Mouse (Mus musculus): ENCODE data around the gene Ankrd35. TPM values are rescaled to one million over a fixed set of nuclear protein-coding genes. Genes with fewer than 3 reads are reported as not detected.

Gene Ankrd35
- polyA plus RNA-seq, 1 experiment from 2014 or later: 1.8 TPM

DNA sequence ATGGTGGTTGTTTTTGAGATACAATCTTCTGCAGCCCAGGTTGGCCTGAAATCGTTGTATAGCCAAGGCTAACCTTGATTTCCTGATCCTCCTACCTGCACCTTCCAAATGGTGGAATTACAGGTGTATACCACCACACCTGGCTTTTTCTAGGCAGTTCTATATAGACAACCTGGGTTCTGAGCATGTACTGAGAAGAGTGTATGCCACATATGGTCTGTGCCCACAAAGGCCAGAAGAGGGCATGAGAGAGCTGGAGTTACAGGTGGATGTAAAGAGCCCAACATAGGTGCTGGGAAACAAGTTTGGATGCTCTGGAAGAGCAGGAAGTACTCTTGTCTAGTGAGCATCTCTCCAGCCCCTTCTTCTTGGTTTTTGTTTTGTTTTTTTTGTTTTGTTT lies 2.6 kb upstream of the Ankrd35 start:
- Histone ChIP-seq H3K9ac (no peak overlapping the region), H3K27me3 (ENCODE audit: control insufficient read depth, insufficient read depth, low read length) (peaks cover 9% of the 10 kb centered on the region; the same call in 1 of the 2 replicates), H3K4me3 (replicated peaks; ENCODE audit: low read length) (no peak overlapping the region), H3K27ac (no peak overlapping the region), H3K4me1 (replicated peaks; ENCODE audit: control insufficient read depth, insufficient read depth, low read length) (peaks cover 10% of the 10 kb centered on the region; the same call in 1 of the 2 replicates), H3K36me3 (replicated peaks; ENCODE audit: control insufficient read depth, insufficient read depth) (no peaks in the 10 kb centered on the region), H3K4me2 (replicated peaks) (no peak overlapping the region), H3K9me3 (ENCODE audit: control insufficient read depth, low read length) (no peaks in the 10 kb centered on the region)
- WGBS: 52% methylated on average over 1 of the region's 1 CpGs
- DNase-seq (ENCODE audit: low spot score) (no peak), ATAC-seq (ENCODE audit: low FRiP score) (no peak)

DNA sequence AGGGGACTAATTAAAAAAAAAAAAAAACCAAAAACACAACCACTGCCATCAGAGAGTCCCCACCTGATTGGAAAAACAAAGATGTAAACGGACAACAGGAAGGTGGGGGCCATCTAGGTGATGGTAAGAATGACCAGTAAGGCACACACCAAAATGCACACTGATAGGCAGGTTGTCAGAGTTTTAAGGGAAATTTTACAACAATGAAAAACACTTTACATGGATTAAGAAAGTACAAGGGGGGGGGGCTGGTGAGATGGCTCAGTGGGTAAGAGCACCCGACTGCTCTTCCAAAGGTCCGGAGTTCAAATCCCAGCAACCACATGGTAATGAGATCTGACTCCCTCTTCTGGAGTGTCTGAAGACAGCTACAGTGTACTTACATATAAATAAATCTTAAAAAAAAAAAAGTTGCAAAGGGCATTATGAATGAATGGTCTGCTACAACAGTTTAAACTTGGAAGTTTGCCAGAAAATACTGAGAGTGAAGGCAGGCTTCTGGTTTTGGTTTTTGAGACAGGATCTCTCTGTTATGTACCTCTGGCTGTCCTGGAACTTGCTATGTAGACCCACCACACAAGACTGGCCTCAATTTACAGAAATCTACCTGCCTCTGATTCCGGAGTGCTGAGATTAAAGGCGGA lies 1.4 kb upstream of the Ankrd35 start:
- H3K9me3 ChIP-seq (ENCODE audit: control insufficient read depth, low read length): no peaks in the 10 kb centered on the region
- no peak overlapping the region for H3K4me3 ChIP-seq (replicated peaks; ENCODE audit: low read length)
- peaks cover 3% of the 10 kb centered on the region; the same call in 1 of the 2 replicates for H3K4me1 ChIP-seq (replicated peaks; ENCODE audit: control insufficient read depth, insufficient read depth, low read length)
- H3K9ac ChIP-seq: no peak overlapping the region
- H3K27ac ChIP-seq: no peak overlapping the region
- DNase-seq (ENCODE audit: low spot score): no peak
- H3K4me2 ChIP-seq (replicated peaks): no peak overlapping the region
- ATAC-seq (ENCODE audit: low FRiP score): no peak
- H3K36me3 ChIP-seq (replicated peaks; ENCODE audit: control insufficient read depth, insufficient read depth): no peaks in the 10 kb centered on the region
- 97% methylated on average over 5 of the region's 5 CpGs for WGBS
- H3K27me3 ChIP-seq (ENCODE audit: control insufficient read depth, insufficient read depth, low read length): peaks cover 9% of the 10 kb centered on the region; the same call in 1 of the 2 replicates

DNA sequence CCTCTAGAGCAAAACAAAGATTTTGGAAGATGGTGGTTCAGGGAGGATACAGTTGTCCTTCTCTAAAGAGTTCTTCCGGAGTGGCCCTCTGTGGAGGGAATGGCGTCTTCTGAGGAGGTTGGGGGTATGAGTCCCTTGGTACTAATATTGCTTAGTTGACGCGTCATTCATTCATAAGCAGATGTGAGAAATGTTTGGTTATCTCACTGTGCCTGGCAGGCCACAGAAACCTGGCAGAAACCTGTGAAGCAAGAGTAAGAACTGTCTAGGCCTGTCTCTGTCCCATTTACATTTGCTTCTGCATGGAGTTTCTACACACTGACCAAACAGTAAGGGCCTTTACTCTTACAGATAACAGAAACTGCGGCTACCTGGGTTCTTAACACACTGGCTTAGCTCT lies 1.6 kb downstream of the Ankrd35 start:
- Histone ChIP-seq H3K27me3 (ENCODE audit: control insufficient read depth, insufficient read depth, low read length) (peaks cover 9% of the 10 kb centered on the region; the same call in 1 of the 2 replicates), H3K9me3 (ENCODE audit: control insufficient read depth, low read length) (no peaks in the 10 kb centered on the region), H3K4me1 (replicated peaks; ENCODE audit: control insufficient read depth, insufficient read depth, low read length) (no peaks in the 10 kb centered on the region; the same call in 1 of the 2 replicates), H3K9ac (no peak overlapping the region), H3K4me2 (replicated peaks) (no peak overlapping the region), H3K36me3 (replicated peaks; ENCODE audit: control insufficient read depth, insufficient read depth) (no peaks in the 10 kb centered on the region), H3K27ac (no peak overlapping the region), H3K4me3 (replicated peaks; ENCODE audit: low read length) (no peak overlapping the region)
- ATAC-seq (ENCODE audit: low FRiP score): no peak
- no peak for DNase-seq (ENCODE audit: low spot score)
- WGBS: 93% methylated on average over 5 of the region's 5 CpGs

DNA sequence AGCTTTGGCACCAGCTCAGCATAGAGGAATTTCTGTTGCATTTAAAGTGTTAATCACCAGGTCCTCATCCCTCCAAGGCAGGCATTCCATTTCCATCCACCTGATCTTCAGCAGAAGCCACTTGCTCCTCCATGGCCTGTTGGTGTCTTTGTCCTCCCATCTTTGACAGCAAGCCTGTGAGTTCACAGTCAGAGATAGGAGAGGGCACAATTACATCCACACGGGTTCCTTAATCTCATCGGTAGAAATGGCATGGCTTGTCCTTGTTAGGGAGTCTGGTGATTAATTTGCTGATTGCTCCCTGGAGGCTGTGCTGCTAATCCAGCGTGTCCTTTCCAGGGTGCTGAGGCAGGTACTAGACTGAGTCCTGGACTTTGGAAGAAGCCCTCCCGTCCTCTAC lies 3.6 kb downstream of the Ankrd35 start:
- Histone ChIP-seq H3K9me3 (ENCODE audit: control insufficient read depth, low read length) (no peaks in the 10 kb centered on the region), H3K36me3 (replicated peaks; ENCODE audit: control insufficient read depth, insufficient read depth) (no peaks in the 10 kb centered on the region), H3K9ac (no peak overlapping the region), H3K4me1 (replicated peaks; ENCODE audit: control insufficient read depth, insufficient read depth, low read length) (no peaks in the 10 kb centered on the region; the same call in 1 of the 2 replicates), H3K27ac (no peak overlapping the region), H3K4me3 (replicated peaks; ENCODE audit: low read length) (no peak overlapping the region), H3K27me3 (ENCODE audit: control insufficient read depth, insufficient read depth, low read length) (peaks cover 9% of the 10 kb centered on the region; the same call in 1 of the 2 replicates), H3K4me2 (replicated peaks) (no peak overlapping the region)
- no peak for DNase-seq (ENCODE audit: low spot score)
- ATAC-seq (ENCODE audit: low FRiP score): no peak
- WGBS: 69% methylated on average over 4 of the region's 4 CpGs

DNA sequence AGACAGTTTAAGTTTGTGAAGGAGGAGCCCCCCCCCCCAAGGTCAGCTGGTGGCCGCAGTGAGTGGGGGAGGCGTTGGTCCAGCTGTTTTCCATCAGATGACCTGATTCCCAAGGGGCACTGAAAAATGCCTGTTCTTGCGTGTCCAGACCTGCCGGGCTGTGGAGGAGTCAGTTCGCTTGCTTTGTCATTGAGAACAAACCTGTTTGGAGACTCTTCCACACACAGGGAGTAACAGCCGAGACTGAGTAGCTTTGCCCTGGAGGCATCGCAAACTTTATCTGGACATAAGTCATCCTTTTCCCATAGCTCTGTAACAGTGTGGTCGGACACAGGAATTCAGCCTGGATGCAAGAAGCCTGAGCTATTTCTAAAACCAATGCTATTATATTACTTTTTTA lies 4.5 kb downstream of the Ankrd35 start:
- Histone ChIP-seq H3K9ac (no peak overlapping the region), H3K36me3 (replicated peaks; ENCODE audit: control insufficient read depth, insufficient read depth) (no peaks in the 10 kb centered on the region), H3K9me3 (ENCODE audit: control insufficient read depth, low read length) (no peaks in the 10 kb centered on the region), H3K4me3 (replicated peaks; ENCODE audit: low read length) (no peak overlapping the region), H3K4me2 (replicated peaks) (no peak overlapping the region), H3K27me3 (ENCODE audit: control insufficient read depth, insufficient read depth, low read length) (peaks cover 9% of the 10 kb centered on the region; the same call in 1 of the 2 replicates), H3K27ac (no peak overlapping the region), H3K4me1 (replicated peaks; ENCODE audit: control insufficient read depth, insufficient read depth, low read length) (no peaks in the 10 kb centered on the region; the same call in 1 of the 2 replicates)
- ATAC-seq (ENCODE audit: low FRiP score): no peak
- DNase-seq (ENCODE audit: low spot score): no peak
- WGBS: 64% methylated on average over 8 of the region's 8 CpGs

DNA sequence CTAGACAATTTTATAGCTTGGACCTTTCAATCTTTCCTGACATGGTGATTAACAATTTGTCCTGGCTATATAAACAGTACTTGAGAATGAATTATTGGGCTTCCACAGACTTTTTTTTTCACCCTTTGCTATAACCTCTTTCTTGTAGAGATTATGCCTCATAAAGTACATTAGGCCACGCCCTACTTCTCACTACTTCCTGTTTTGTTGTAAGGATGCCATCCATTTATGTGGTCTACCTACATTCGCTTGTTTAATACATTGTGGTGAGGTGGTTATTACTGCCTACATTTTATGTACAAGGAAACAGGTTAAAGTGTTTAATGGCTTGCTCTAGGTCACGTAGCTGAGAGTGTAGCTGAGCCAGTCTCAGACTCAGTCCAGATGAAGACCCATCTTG lies 5.2 kb downstream of the Ankrd35 start:
- DNase-seq (ENCODE audit: low spot score) (no peak), ATAC-seq (ENCODE audit: low FRiP score) (no peak)
- H3K36me3 ChIP-seq (replicated peaks; ENCODE audit: control insufficient read depth, insufficient read depth): no peaks in the 10 kb centered on the region
- H3K4me3 ChIP-seq (replicated peaks; ENCODE audit: low read length): no peak overlapping the region
- H3K27me3 ChIP-seq (ENCODE audit: control insufficient read depth, insufficient read depth, low read length): peaks cover 9% of the 10 kb centered on the region; the same call in 1 of the 2 replicates
- WGBS: 83% methylated on average over 3 of the region's 3 CpGs
- H3K27ac ChIP-seq: no peak overlapping the region
- no peaks in the 10 kb centered on the region; the same call in 1 of the 2 replicates for H3K4me1 ChIP-seq (replicated peaks; ENCODE audit: control insufficient read depth, insufficient read depth, low read length)
- no peak overlapping the region for H3K4me2 ChIP-seq (replicated peaks)
- no peaks in the 10 kb centered on the region for H3K9me3 ChIP-seq (ENCODE audit: control insufficient read depth, low read length)
- no peak overlapping the region for H3K9ac ChIP-seq

- Histone ChIP-seq H3K9me3 (ENCODE audit: control insufficient read depth, low read length) (no peaks in the 10 kb centered on the region), H3K9ac (no peak overlapping the region), H3K4me2 (replicated peaks) (no peak overlapping the region), H3K27me3 (ENCODE audit: control insufficient read depth, insufficient read depth, low read length) (peaks cover 4% of the 10 kb centered on the region; the same call in 1 of the 2 replicates), H3K27ac (no peak overlapping the region), H3K36me3 (replicated peaks; ENCODE audit: control insufficient read depth, insufficient read depth) (no peaks in the 10 kb centered on the region), H3K4me3 (replicated peaks; ENCODE audit: low read length) (no peak overlapping the region), H3K4me1 (replicated peaks; ENCODE audit: control insufficient read depth, insufficient read depth, low read length) (no peaks in the 10 kb centered on the region)
- DNase-seq (ENCODE audit: low spot score) (no peak), ATAC-seq (ENCODE audit: low FRiP score) (no peak)
- 28% methylated on average over 3 of the region's 3 CpGs for WGBS
Observed at GRCm38 (mm10) chr3:96675690-96676089, 5.8 kb downstream of the Ankrd35 start.

DNA sequence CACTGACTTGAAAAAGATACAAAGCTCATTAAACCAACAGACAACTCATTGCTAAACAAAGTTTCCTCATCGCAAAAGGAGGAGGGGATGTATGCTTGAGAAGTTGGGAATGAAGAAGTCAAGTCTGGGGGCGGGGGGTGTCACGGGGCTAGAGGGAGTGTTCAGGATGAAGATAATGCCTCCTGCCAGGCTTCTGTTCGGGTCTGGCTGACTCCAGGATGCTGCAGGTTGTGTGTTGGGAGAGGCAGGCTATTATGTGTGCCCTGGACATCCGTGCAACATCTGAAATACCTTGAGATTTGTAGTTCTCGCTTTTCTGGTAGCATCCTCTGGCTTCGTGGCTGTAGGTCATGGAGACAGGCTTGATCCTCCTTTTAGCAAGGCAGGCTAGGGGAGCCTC lies 8.5 kb downstream of the Ankrd35 start:
- Histone ChIP-seq H3K27ac (no peak overlapping the region), H3K4me1 (replicated peaks; ENCODE audit: control insufficient read depth, insufficient read depth, low read length) (no peaks in the 10 kb centered on the region), H3K36me3 (replicated peaks; ENCODE audit: control insufficient read depth, insufficient read depth) (no peaks in the 10 kb centered on the region), H3K9ac (no peak overlapping the region), H3K27me3 (ENCODE audit: control insufficient read depth, insufficient read depth, low read length) (no peaks in the 10 kb centered on the region), H3K4me2 (replicated peaks) (no peak overlapping the region), H3K4me3 (replicated peaks; ENCODE audit: low read length) (no peak overlapping the region), H3K9me3 (ENCODE audit: control insufficient read depth, low read length) (no peaks in the 10 kb centered on the region)
- DNase-seq (ENCODE audit: low spot score) (no peak), ATAC-seq (ENCODE audit: low FRiP score) (no peak)
- 61% methylated on average over 7 of the region's 7 CpGs for WGBS

- DNase-seq (ENCODE audit: low spot score) (no peak), ATAC-seq (ENCODE audit: low FRiP score) (no peak)
- Histone ChIP-seq H3K27ac (no peak overlapping the region), H3K9me3 (ENCODE audit: control insufficient read depth, low read length) (no peaks in the 10 kb centered on the region), H3K4me3 (replicated peaks; ENCODE audit: low read length) (no peak overlapping the region), H3K9ac (no peak overlapping the region), H3K4me2 (replicated peaks) (no peak overlapping the region), H3K36me3 (replicated peaks; ENCODE audit: control insufficient read depth, insufficient read depth) (no peaks in the 10 kb centered on the region), H3K4me1 (replicated peaks; ENCODE audit: control insufficient read depth, insufficient read depth, low read length) (no peaks in the 10 kb centered on the region), H3K27me3 (ENCODE audit: control insufficient read depth, insufficient read depth, low read length) (peaks cover 5% of the 10 kb centered on the region; the same call in 1 of the 2 replicates)
- 23% methylated on average over 5 of the region's 5 CpGs for WGBS
Observed at GRCm38 (mm10) chr3:96679159-96679674, 9.3 kb downstream of the Ankrd35 start.
